Mouse (Mus musculus): Measurements from ENCODE around the gene Zfp988.
"Not testable (repeated sequence)": the region's sequence is repeated elsewhere in the genome, so short reads cannot be mapped to it uniquely, and the experiment has no call there.

Zfp988 gene

GRCm38 (mm10) chr4:147305436-147305835 lies at the start of gene Zfp988:
TSS of gene Zfp988 (plus strand) at chr4:147305674.
- not testable (repeated sequence) for DNase-seq (ENCODE audit: low spot score)

GRCm38 (mm10) chr4:147262708-147263107 lies 42.8 kb upstream of the Zfp988 start:
- not testable (repeated sequence) for DNase-seq (ENCODE audit: low spot score)

- DNase-seq (ENCODE audit: low spot score): not testable (repeated sequence)
These were observed 38.2 kb upstream of the Zfp988 start for GRCm38 (mm10) chr4:147267302-147267701.

- not testable (repeated sequence) for DNase-seq (ENCODE audit: low spot score)
These were observed 36.7 kb upstream of the Zfp988 start for GRCm38 (mm10) chr4:147268735-147269134.

GRCm38 (mm10) chr4:147270026-147270425 lies 35.4 kb upstream of the Zfp988 start:
- not testable (repeated sequence) for DNase-seq (ENCODE audit: low spot score)

- not testable (repeated sequence) for DNase-seq (ENCODE audit: low spot score)
These were observed 33.9 kb upstream of the Zfp988 start for GRCm38 (mm10) chr4:147271601-147272000.

- DNase-seq (ENCODE audit: low spot score): not testable (repeated sequence)
These were observed 30.3 kb upstream of the Zfp988 start for GRCm38 (mm10) chr4:147275021-147275772.

- DNase-seq (ENCODE audit: low spot score): not testable (repeated sequence)
These were observed 29.7 kb upstream of the Zfp988 start for GRCm38 (mm10) chr4:147275773-147276140.

GRCm38 (mm10) chr4:147280406-147280805 lies 25.1 kb upstream of the Zfp988 start:
- not testable (repeated sequence) for DNase-seq (ENCODE audit: low spot score)

GRCm38 (mm10) chr4:147298585-147298984 lies 6.9 kb upstream of the Zfp988 start:
- DNase-seq (ENCODE audit: low spot score): not testable (repeated sequence)

GRCm38 (mm10) chr4:147302375-147302774 lies 3.1 kb upstream of the Zfp988 start:
- not testable (repeated sequence) for DNase-seq (ENCODE audit: low spot score)

GRCm38 (mm10) chr4:147335036-147335690 lies 29.7 kb downstream of the Zfp988 start:
- DNase-seq (ENCODE audit: low spot score): not testable (repeated sequence)

GRCm38 (mm10) chr4:147335691-147336367 lies 30.4 kb downstream of the Zfp988 start:
- not testable (repeated sequence) for DNase-seq (ENCODE audit: low spot score)

GRCm38 (mm10) chr4:147336368-147337195 lies 31.1 kb downstream of the Zfp988 start:
- DNase-seq (ENCODE audit: low spot score): not testable (repeated sequence)

- DNase-seq (ENCODE audit: low spot score): not testable (repeated sequence)
These were observed 32.0 kb downstream of the Zfp988 start for GRCm38 (mm10) chr4:147337520-147337919.

GRCm38 (mm10) chr4:147338032-147338610 lies 32.6 kb downstream of the Zfp988 start:
- no peak for DNase-seq (ENCODE audit: low spot score)

GRCm38 (mm10) chr4:147338706-147339105 lies 33.2 kb downstream of the Zfp988 start:
- DNase-seq (ENCODE audit: low spot score): not testable (repeated sequence)

GRCm38 (mm10) chr4:147339601-147340219 lies 34.2 kb downstream of the Zfp988 start:
- not testable (repeated sequence) for DNase-seq (ENCODE audit: low spot score)

GRCm38 (mm10) chr4:147340236-147340635 lies 34.8 kb downstream of the Zfp988 start:
- DNase-seq (ENCODE audit: low spot score): not testable (repeated sequence)

GRCm38 (mm10) chr4:147340876-147341275 lies 35.4 kb downstream of the Zfp988 start:
- DNase-seq (ENCODE audit: low spot score): not testable (repeated sequence)
